Mouse (Mus musculus) midbrain, embryonic 11.5 days (tissue): ENCODE data around the gene Cyp2d9. TPM values are rescaled to one million over a fixed set of nuclear protein-coding genes. Genes with fewer than 3 reads are reported as not detected.

Source experiments
- ATAC-seq: fragments of 200-750 bp; cut with Nextera tagmentation; 2 replicates; pipeline ENCODE4 v1.8.0; 2017; ENCODE audit warnings: moderate TSS enrichment, moderate library complexity; ENCODE audit not compliant: low FRiP score
- DNase-seq: peaks from one replicate; pipeline ENCODE4 v3.0.0; 2015; ENCODE audit warnings: low spot score; ENCODE audit errors: missing footprints
- H3K27ac ChIP-seq: fragments of 300-500 bp; sonication (generic); 2 replicates; pipeline ENCODE4 v1.5.1; 2014; ENCODE audit warnings: low read depth, low read length
- H3K27me3 ChIP-seq: fragments of 300-500 bp; sonication (generic); 2 replicates; pipeline ENCODE4 v1.6.1; 2014; ENCODE audit warnings: mild to moderate bottlenecking, low read length, moderate library complexity, mixed read lengths; ENCODE audit not compliant: control insufficient read depth, insufficient read depth
- H3K36me3 ChIP-seq: fragments of 300-500 bp; sonication (generic); 2 replicates; pipeline ENCODE4 v1.6.1; 2014; ENCODE audit warnings: mild to moderate bottlenecking, low read length, moderate library complexity, mixed read lengths; ENCODE audit not compliant: control insufficient read depth, insufficient read depth
- H3K4me1 ChIP-seq: fragments of 300-500 bp; sonication (generic); 2 replicates; pipeline ENCODE4 v1.6.1; 2014; ENCODE audit warnings: low read length; ENCODE audit not compliant: control insufficient read depth, insufficient read depth
- H3K4me2 ChIP-seq: fragments of 300-500 bp; sonication (generic); 2 replicates; pipeline ENCODE4 v1.6.1; 2014; ENCODE audit warnings: mild to moderate bottlenecking, moderate library complexity
- H3K4me3 ChIP-seq: fragments of 300-500 bp; sonication (generic); 2 replicates; pipeline ENCODE4 v1.5.1; 2014; ENCODE audit warnings: low read depth, low read length
- H3K9ac ChIP-seq: fragments of 300-500 bp; sonication (generic); 2 replicates; pipeline ENCODE4 v1.6.1; 2014; ENCODE audit warnings: low read length
- H3K9me3 ChIP-seq: fragments of 300-500 bp; sonication (generic); 2 replicates; pipeline ENCODE4 v1.6.1; 2016; ENCODE audit warnings: low read length; ENCODE audit not compliant: control insufficient read depth
- WGBS: fragments of 180-500 bp; shearing (Covaris S2); extraction: QIAGEN DNeasy Blood & Tissue Kit; methylation state at CpG from one replicate; pipeline ENCODE4 v1.1.7; 2014; 5-methylcytosine and 5-hydroxymethylcytosine counted together
- polyA plus RNA-seq: library from polyadenylated mRNA; unstranded; fragments of >200 nt; fragmentation: Nextera tagmentation; extraction: Ambion mirVana; gene quantifications from 2 replicates; pipeline ENCODE4 v1.2.1, GENCODE M21; 2014

Gene Cyp2d9
- polyA plus RNA-seq, 1 experiment from 2014 or later, result not detected

- WGBS, result 92% methylated on average over 6 of the region's 6 CpGs
- no peak within 1 kb of the TSS for H3K27ac ChIP-seq
- no peaks in the 10 kb centered on the region for H3K9me3 ChIP-seq
- no peak within 1 kb of the TSS for H3K4me2 ChIP-seq
- H3K9ac ChIP-seq, result no peak within 1 kb of the TSS
- no peaks in the 10 kb centered on the region for H3K4me1 ChIP-seq
- H3K4me3 ChIP-seq, result no peak within 1 kb of the TSS
- ATAC-seq (no peak), DNase-seq (no peak)
- H3K36me3 ChIP-seq, result no peaks in the 10 kb centered on the region
- H3K27me3 ChIP-seq, result no peaks in the 10 kb centered on the region
Observed at GRCm38 (mm10) chr15:82406981-82407380, 26.3 kb upstream of the Cyp2d9 start, which contains the start of gene Cyp2d10. Gene Cyp2d10 (minus strand): TSS chr15:82407195.

- ATAC-seq (no peak), DNase-seq (no peak)
- WGBS, result 84% methylated on average over 4 of the region's 4 CpGs
- Histone ChIP-seq H3K9ac (no peak overlapping the region), H3K4me1 (no peaks in the 10 kb centered on the region), H3K27ac (no peak overlapping the region), H3K4me2 (no peak overlapping the region), H3K27me3 (no peaks in the 10 kb centered on the region), H3K9me3 (no peaks in the 10 kb centered on the region), H3K4me3 (no peak overlapping the region), H3K36me3 (no peaks in the 10 kb centered on the region)
Observed at GRCm38 (mm10) chr15:82407536-82407935, 25.7 kb upstream of the Cyp2d9 start.

GRCm38 (mm10) chr15:82416797-82417789, 16.1 kb upstream of the Cyp2d9 start:
- peak overlapping the region; percentile 32 for H3K4me2 ChIP-seq
- H3K9me3 ChIP-seq, result no peaks in the 10 kb centered on the region
- H3K4me1 ChIP-seq, result peaks cover 3% of the 10 kb centered on the region
- H3K4me3 ChIP-seq, result no peak overlapping the region
- no peaks in the 10 kb centered on the region for H3K27me3 ChIP-seq
- H3K36me3 ChIP-seq, result no peaks in the 10 kb centered on the region
- WGBS, result 22% methylated on average over 16 of the region's 16 CpGs
- peak overlapping the region; percentile 51 for H3K9ac ChIP-seq
- ATAC-seq (peak; percentile 83), DNase-seq (peak; percentile 86)
- H3K27ac ChIP-seq, result no peak overlapping the region

- Histone ChIP-seq H3K36me3 (no peaks in the 10 kb centered on the region), H3K9ac (no peak overlapping the region), H3K4me3 (no peak overlapping the region), H3K27me3 (no peaks in the 10 kb centered on the region), H3K4me1 (peaks cover 3% of the 10 kb centered on the region), H3K4me2 (no peak overlapping the region), H3K9me3 (no peaks in the 10 kb centered on the region), H3K27ac (no peak overlapping the region)
- no peak for DNase-seq
- ATAC-seq, result no peak
- 73% methylated on average over 1 of the region's 1 CpGs for WGBS
Observed at GRCm38 (mm10) chr15:82418616-82419015, 14.6 kb upstream of the Cyp2d9 start.

- no peak overlapping the region for H3K9ac ChIP-seq
- no peaks in the 10 kb centered on the region for H3K27me3 ChIP-seq
- H3K27ac ChIP-seq, result no peak overlapping the region
- H3K36me3 ChIP-seq, result no peaks in the 10 kb centered on the region
- no peaks in the 10 kb centered on the region for H3K9me3 ChIP-seq
- DNase-seq (no peak), ATAC-seq (no peak)
- 73% methylated on average over 4 of the region's 4 CpGs for WGBS
- H3K4me3 ChIP-seq, result no peak overlapping the region
- no peaks in the 10 kb centered on the region for H3K4me1 ChIP-seq
- no peak overlapping the region for H3K4me2 ChIP-seq
Observed at GRCm38 (mm10) chr15:82422935-82423334, 10.3 kb upstream of the Cyp2d9 start.

- DNase-seq (no peak), ATAC-seq (no peak)
- 84% methylated on average over 3 of the region's 3 CpGs for WGBS
- no peak overlapping the region for H3K4me3 ChIP-seq
- no peak overlapping the region for H3K27ac ChIP-seq
- no peak overlapping the region for H3K9ac ChIP-seq
- H3K9me3 ChIP-seq, result no peaks in the 10 kb centered on the region
- H3K27me3 ChIP-seq, result no peaks in the 10 kb centered on the region
- no peaks in the 10 kb centered on the region for H3K4me1 ChIP-seq
- H3K4me2 ChIP-seq, result no peak overlapping the region
- no peaks in the 10 kb centered on the region for H3K36me3 ChIP-seq
Observed at GRCm38 (mm10) chr15:82423471-82423870, 9.8 kb upstream of the Cyp2d9 start.

- Histone ChIP-seq H3K27ac (no peak overlapping the region), H3K4me2 (no peak overlapping the region), H3K27me3 (no peaks in the 10 kb centered on the region), H3K36me3 (no peaks in the 10 kb centered on the region), H3K9ac (no peak overlapping the region), H3K9me3 (no peaks in the 10 kb centered on the region; the same call in 1 of the 2 replicates), H3K4me1 (no peaks in the 10 kb centered on the region), H3K4me3 (no peak overlapping the region)
- WGBS, result 94% methylated on average over 3 of the region's 3 CpGs
- DNase-seq (no peak), ATAC-seq (no peak)
Observed at GRCm38 (mm10) chr15:82433621-82434020, 384 bp downstream of the Cyp2d9 start.

GRCm38 (mm10) chr15:82434541-82434940, 1.3 kb downstream of the Cyp2d9 start:
- Histone ChIP-seq H3K9me3 (no peaks in the 10 kb centered on the region; the same call in 1 of the 2 replicates), H3K27ac (no peak overlapping the region), H3K4me3 (no peak overlapping the region), H3K9ac (no peak overlapping the region), H3K4me1 (no peaks in the 10 kb centered on the region), H3K36me3 (no peaks in the 10 kb centered on the region), H3K27me3 (no peaks in the 10 kb centered on the region), H3K4me2 (no peak overlapping the region)
- ATAC-seq, result no peak
- no peak for DNase-seq
- 94% methylated on average over 3 of the region's 3 CpGs for WGBS

GRCm38 (mm10) chr15:82435011-82435410, 1.8 kb downstream of the Cyp2d9 start:
- ATAC-seq, result no peak

More at GRCm38 (mm10) chr15:82435011-82435410, 1.8 kb downstream of the Cyp2d9 start:
- no peak overlapping the region for H3K4me2 ChIP-seq
- no peaks in the 10 kb centered on the region for H3K27me3 ChIP-seq
- H3K4me1 ChIP-seq, result no peaks in the 10 kb centered on the region
- no peak overlapping the region for H3K9ac ChIP-seq
- no peak for DNase-seq
- H3K27ac ChIP-seq, result no peak overlapping the region
- no peaks in the 10 kb centered on the region; the same call in 1 of the 2 replicates for H3K9me3 ChIP-seq
- no peaks in the 10 kb centered on the region for H3K36me3 ChIP-seq
- no peak overlapping the region for H3K4me3 ChIP-seq
- WGBS, result 91% methylated on average over 3 of the region's 3 CpGs
